ENCODE assay signal across 13 mouse cellular contexts in the genomic region with DNA sequence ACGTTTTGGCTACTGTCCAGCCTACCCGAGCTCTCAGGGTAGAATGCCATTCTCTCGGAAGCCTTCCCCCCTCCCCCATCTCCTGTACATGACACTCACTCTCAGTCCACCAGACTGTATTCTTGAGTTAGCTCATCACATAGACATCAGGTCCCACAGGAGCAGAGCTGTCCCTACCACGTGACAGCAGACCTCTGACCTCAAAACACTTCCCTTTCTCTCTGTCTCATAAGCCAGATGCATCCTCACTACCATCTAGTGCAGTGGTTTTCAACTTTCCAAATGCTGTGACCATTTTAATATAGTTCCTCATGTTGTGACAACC. TPM values are rescaled to one million over a fixed set of nuclear protein-coding genes. Genes with fewer than 3 reads are reported as not detected.
DNase-seq lines count a peak whose midpoint lies in the region; ATAC-seq and TF ChIP-seq lines count a peak whose summit lies in the region.
"Had no signal": no experiment of that assay in that cellular context is flagged by ENCODE, and none has a peak within 500 bp of the region (broad histone marks: within the 10 kb centered on the region; RNA-seq: fewer than 3 reads in every experiment).

No protein-coding gene starts in this region.

- no peaks in the 10 kb centered on the region for H3K27me3 ChIP-seq in kidney, embryonic 15.5 days
- H3K27me3 ChIP-seq in spleen, adult 2 months (ENCODE audit: control insufficient read depth, insufficient read depth, low read length), result no peaks in the 10 kb centered on the region
- no peaks in the 10 kb centered on the region for H3K27me3 ChIP-seq in hindbrain, embryonic 13.5 days
- H3K27me3 ChIP-seq in splenic B cell, adult 2 months (ENCODE audit: control insufficient read depth, insufficient read depth, low read length, poor library complexity, severe bottlenecking), result no peaks in the 10 kb centered on the region; the same call in 1 of the 2 replicates
- H3K27me3 ChIP-seq: embryonic facial prominence, embryonic 13.5 days; megakaryocyte, embryonic 14.5 days had no signal

- DNase-seq in kidney, adult 8-10 months, result no peak
- no peak for DNase-seq in spleen, adult 2 months (ENCODE audit: low read depth in 1 of 2, low spot score in 2 of 2)
- DNase-seq in spleen, adult 12 weeks (ENCODE audit: low spot score), result no peak
- DNase-seq in splenic B cell, adult 2 months (ENCODE audit: low read depth, low spot score), result peak; percentile 76
- no peak for DNase-seq in urinary bladder, adult 18-20 months (ENCODE audit: low spot score in 2 of 2)
- DNase-seq: cerebellum, adult 18-20 months; kidney, postnatal 36 days; spleen, adult 18-20 months; thymus, postnatal 14 days had no signal

- peak; percentile 38; the same call in 1 of the 2 replicates for ATAC-seq in kidney, embryonic 15.5 days (replicated peaks; ENCODE audit: low FRiP score)
- ATAC-seq in hindbrain, embryonic 13.5 days (ENCODE audit: low FRiP score), result peak; percentile 33

- no peaks in the 10 kb centered on the region for H3K36me3 ChIP-seq in kidney, embryonic 15.5 days
- H3K36me3 ChIP-seq in spleen, adult 2 months (ENCODE audit: control insufficient read depth, insufficient read depth, low read length), result no peaks in the 10 kb centered on the region
- no peaks in the 10 kb centered on the region for H3K36me3 ChIP-seq in hindbrain, embryonic 13.5 days
- H3K36me3 ChIP-seq in splenic B cell, adult 2 months (ENCODE audit: control insufficient read depth, insufficient read depth, low read length, poor library complexity, severe bottlenecking), result no peaks in the 10 kb centered on the region
- H3K36me3 ChIP-seq: embryonic facial prominence, embryonic 13.5 days had no signal

- H3K9ac ChIP-seq in kidney, embryonic 15.5 days, result no peak overlapping the region
- no peak overlapping the region for H3K9ac ChIP-seq in hindbrain, embryonic 13.5 days
- H3K9ac ChIP-seq: embryonic facial prominence, embryonic 13.5 days had no signal

- no peak overlapping the region for H3K27ac ChIP-seq in kidney, embryonic 15.5 days
- peak overlapping the region; percentile 10; the same call in 1 of the 2 replicates for H3K27ac ChIP-seq in spleen, adult 2 months (ENCODE audit: insufficient read depth, low read length)
- H3K27ac ChIP-seq in hindbrain, embryonic 13.5 days, result no peak overlapping the region

- H3K4me1 ChIP-seq in kidney, embryonic 15.5 days, result peaks cover 46% of the 10 kb centered on the region
- H3K4me1 ChIP-seq in spleen, adult 2 months (ENCODE audit: control insufficient read depth, insufficient read depth, insufficient read length), result peaks cover 13% of the 10 kb centered on the region; the same call in 1 of the 2 replicates
- H3K4me1 ChIP-seq in hindbrain, embryonic 13.5 days (replicated peaks), result peaks cover 48% of the 10 kb centered on the region

- no peak for TF ChIP-seq POLR2A in spleen, adult 2 months (IDR thresholded peaks at IDR 0.05; ENCODE audit: low read depth, low read length)

- 38% methylated on average over 4 of the region's 4 CpGs for WGBS in kidney, embryonic 15.5 days
- 14% methylated on average over 4 of the region's 4 CpGs for WGBS in spleen, adult 2 months
- 48% methylated on average over 4 of the region's 4 CpGs for WGBS in hindbrain, embryonic 13.5 days

- no peak overlapping the region for H3K4me2 ChIP-seq in kidney, embryonic 15.5 days
- H3K4me2 ChIP-seq in hindbrain, embryonic 13.5 days, result no peak overlapping the region
- H3K4me2 ChIP-seq: embryonic facial prominence, embryonic 13.5 days had no signal

- no peak overlapping the region for H3K4me3 ChIP-seq in kidney, embryonic 15.5 days (replicated peaks)
- H3K4me3 ChIP-seq in spleen, adult 2 months (ENCODE audit: extremely low read depth, insufficient read depth, insufficient read length), result no peak overlapping the region
- no peak overlapping the region for H3K4me3 ChIP-seq in hindbrain, embryonic 13.5 days
- H3K4me3 ChIP-seq: embryonic facial prominence, embryonic 13.5 days had no signal

- TF ChIP-seq CTCF in spleen, adult 2 months (IDR thresholded peaks at IDR 0.05; ENCODE audit: extremely low read depth, insufficient read depth, insufficient read length, insufficient replicate concordance), result no peak

- H3K9me3 ChIP-seq in kidney, embryonic 15.5 days (replicated peaks), result no peaks in the 10 kb centered on the region
- no peaks in the 10 kb centered on the region for H3K9me3 ChIP-seq in hindbrain, embryonic 13.5 days
- H3K9me3 ChIP-seq: embryonic facial prominence, embryonic 13.5 days; megakaryocyte, embryonic 14.5 days had no signal

RNA-seq across cellular contexts. Expression of a gene that starts 13.7 kb away (rescaled TPM):
- polyA plus RNA-seq in kidney, embryonic 15.5 days (2015; fragmentation: Nextera tagmentation; extraction: Ambion mirVana), result 88.5 and 93.2 TPM in 2 replicates
- polyA plus RNA-seq in spleen, adult 2 months (2012; rRNA removed), result 29.8 and 32.4 TPM in 2 replicates
- 56.6 and 58.5 TPM in 2 replicates for polyA plus RNA-seq in hindbrain, embryonic 13.5 days (2015; fragmentation: Nextera tagmentation; extraction: Ambion mirVana)
